Mouse (Mus musculus): ENCODE results near the gene Armt1. TPM values are rescaled to one million over a fixed set of nuclear protein-coding genes. Genes with fewer than 3 reads are reported as not detected.

The Armt1 gene
- polyA plus RNA-seq, 1 experiment from 2014 or later, result 33.6 TPM

Other genes starting within 250 kb of the Armt1 start
- gene Akap12, start 166.1 kb upstream of the Armt1 start, polyA plus RNA-seq (2016; fragmentation: Nextera tagmentation; extraction: Ambion mirVana), result 8.4 and 9.0 TPM in 2 replicates
- 21.5 and 23.1 TPM in 2 replicates for gene Zbtb2, start 44.4 kb upstream of the Armt1 start, polyA plus RNA-seq (2016; fragmentation: Nextera tagmentation; extraction: Ambion mirVana)
- 49.2 and 55.1 TPM in 2 replicates for gene Rmnd1, start 79 bp upstream of the Armt1 start, polyA plus RNA-seq (2016; fragmentation: Nextera tagmentation; extraction: Ambion mirVana)
- 0.09 TPM in 1 of 2 replicates, not detected in the other for gene Ccdc170, start 50.0 kb downstream of the Armt1 start, polyA plus RNA-seq (2016; fragmentation: Nextera tagmentation; extraction: Ambion mirVana)
- gene Esr1, start 179.1 kb downstream of the Armt1 start, polyA plus RNA-seq (2016; fragmentation: Nextera tagmentation; extraction: Ambion mirVana), result 0.18 and 0.24 TPM in 2 replicates

Data from limb, embryonic 10.5 days (tissue).